Mouse (Mus musculus): ENCODE results near the gene Rap1gap. TPM values are rescaled to one million over a fixed set of nuclear protein-coding genes. Genes with fewer than 3 reads are reported as not detected.

Gene Rap1gap
- polyA plus RNA-seq, 1 experiment = 1.3 TPM

DNA sequence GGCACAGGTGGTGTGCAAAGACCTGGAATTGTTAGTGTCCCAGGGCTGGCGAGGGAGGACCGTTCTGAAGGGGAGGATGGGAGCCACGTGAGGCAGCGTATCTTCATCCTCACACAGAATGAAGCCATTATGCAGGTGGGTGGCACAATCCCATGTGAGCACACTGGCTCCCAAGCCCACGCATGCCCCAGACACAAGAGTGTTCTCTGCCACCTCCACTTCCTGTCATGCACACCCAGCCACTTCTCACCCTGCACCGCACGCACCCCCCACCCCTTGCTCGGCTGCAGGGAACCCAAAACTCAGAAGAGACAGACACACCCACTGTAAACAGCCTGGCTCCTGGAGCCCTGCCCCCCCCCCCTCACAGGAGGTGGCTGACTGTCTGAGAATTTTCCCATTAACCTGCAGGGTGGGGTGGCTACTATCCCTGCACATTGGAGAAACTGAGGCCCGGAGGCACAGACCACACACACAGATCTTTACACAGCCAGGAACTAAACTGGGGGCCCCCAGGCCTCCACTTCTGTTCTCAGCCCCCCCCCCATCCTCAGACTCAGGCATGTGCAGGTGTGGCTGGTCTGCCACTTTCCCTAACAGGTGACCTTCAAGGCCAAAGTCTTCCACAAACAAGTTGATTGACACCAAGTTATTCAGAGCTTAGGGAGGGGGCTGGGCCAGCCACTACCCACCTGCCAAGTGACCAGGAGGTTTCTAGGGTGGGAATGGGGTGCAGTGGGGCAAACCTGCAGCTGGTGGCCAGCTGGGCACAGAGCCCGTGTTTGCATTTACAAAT is 27.8 kb downstream of the Rap1gap start:
- H3K36me3 ChIP-seq (ENCODE audit: control insufficient read depth, insufficient read depth) = no peaks in the 10 kb centered on the region
- no peaks in the 10 kb centered on the region for H3K79me2 ChIP-seq (ENCODE audit: control insufficient read depth, insufficient read depth)
- H3K27me3 ChIP-seq (ENCODE audit: control insufficient read depth, insufficient read depth, insufficient read length) = peaks cover 51% of the 10 kb centered on the region
- TF ChIP-seq FOSL1 (IDR thresholded peaks at IDR 0.05; ENCODE audit: insufficient read depth, low read length, poor library complexity, severe bottlenecking) (no peak), CEBPB (IDR thresholded peaks at IDR 0.05; ENCODE audit: low read depth) (no peak), CTCF (IDR thresholded peaks at IDR 0.05; ENCODE audit: control insufficient read depth, insufficient read depth, insufficient read length) (no peak), USF1 (IDR thresholded peaks at IDR 0.05; ENCODE audit: low read depth) (no peak), MYOG (IDR thresholded peaks at IDR 0.05; ENCODE audit: control insufficient read depth, extremely low read depth, insufficient read length) (no peak), MYOD1 (IDR thresholded peaks at IDR 0.05; ENCODE audit: control insufficient read depth, insufficient read length, low read depth) (no peak)
- no peak overlapping the region for H3ac ChIP-seq (ENCODE audit: control insufficient read depth, insufficient read length, low read depth)
- H3K4me3 ChIP-seq (ENCODE audit: insufficient read depth, poor library complexity, severe bottlenecking) = no peak overlapping the region
- no peaks in the 10 kb centered on the region for H3K79me3 ChIP-seq (ENCODE audit: low read depth)

DNA sequence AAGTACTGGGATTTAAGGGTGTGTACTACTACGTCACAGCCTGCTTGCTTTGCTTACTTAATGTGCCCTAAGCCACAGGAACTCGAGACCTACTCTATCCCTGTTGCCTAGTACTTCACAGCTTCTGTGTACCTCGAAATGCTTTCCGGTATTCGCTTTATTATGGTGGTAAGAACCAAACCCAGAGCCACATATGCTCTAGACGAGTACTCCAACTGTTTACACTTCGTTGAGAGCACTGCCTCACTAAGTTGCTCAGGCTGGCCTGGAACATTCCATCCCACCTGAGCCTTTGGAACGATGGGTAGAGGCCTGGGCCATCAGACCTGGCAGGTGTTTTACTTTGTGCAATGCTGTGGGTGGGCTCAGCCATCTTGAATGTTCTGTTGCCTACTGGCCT is 30.8 kb downstream of the Rap1gap start:
- Histone ChIP-seq H3ac (ENCODE audit: control insufficient read depth, insufficient read length, low read depth) (no peak overlapping the region), H3K79me2 (ENCODE audit: control insufficient read depth, insufficient read depth) (no peaks in the 10 kb centered on the region), H3K79me3 (ENCODE audit: low read depth) (no peaks in the 10 kb centered on the region), H3K36me3 (ENCODE audit: control insufficient read depth, insufficient read depth) (no peaks in the 10 kb centered on the region), H3K27me3 (ENCODE audit: control insufficient read depth, insufficient read depth, insufficient read length) (peaks cover 36% of the 10 kb centered on the region), H3K4me3 (ENCODE audit: insufficient read depth, poor library complexity, severe bottlenecking) (no peak overlapping the region)
- TF ChIP-seq FOSL1 (IDR thresholded peaks at IDR 0.05; ENCODE audit: insufficient read depth, low read length, poor library complexity, severe bottlenecking) = no peak
- no peak for TF ChIP-seq MYOG (IDR thresholded peaks at IDR 0.05; ENCODE audit: control insufficient read depth, extremely low read depth, insufficient read length)
- no peak for TF ChIP-seq MYOD1 (IDR thresholded peaks at IDR 0.05; ENCODE audit: control insufficient read depth, insufficient read length, low read depth)

DNA sequence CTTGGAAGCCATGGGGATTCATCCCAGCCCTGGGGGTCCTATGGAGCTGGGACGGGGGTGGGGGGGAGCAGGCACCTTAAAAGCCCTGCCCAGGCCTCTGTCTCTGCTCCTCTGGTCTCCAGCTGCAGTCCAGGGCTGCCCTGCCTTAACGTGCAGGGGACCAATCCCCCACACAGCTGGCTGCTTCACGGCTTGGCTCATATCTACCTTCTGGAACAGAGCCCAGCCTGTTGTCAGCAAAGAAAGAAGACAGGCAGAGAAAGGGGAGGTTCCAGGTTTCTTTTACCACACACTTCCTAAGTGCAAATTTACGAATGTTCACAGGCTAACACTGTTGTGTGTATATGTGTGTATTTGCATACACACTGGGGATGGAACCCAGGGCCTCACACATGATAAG is 31.4 kb downstream of the Rap1gap start:
- Histone ChIP-seq H3K79me2 (ENCODE audit: control insufficient read depth, insufficient read depth) (no peaks in the 10 kb centered on the region), H3K4me3 (ENCODE audit: insufficient read depth, poor library complexity, severe bottlenecking) (no peak overlapping the region)
- no peak for TF ChIP-seq MYOG (IDR thresholded peaks at IDR 0.05; ENCODE audit: control insufficient read depth, extremely low read depth, insufficient read length)
- no peak for TF ChIP-seq MAX (IDR thresholded peaks at IDR 0.05)
- no peak for TF ChIP-seq MYOD1 (IDR thresholded peaks at IDR 0.05; ENCODE audit: control insufficient read depth, insufficient read length, low read depth)
- TF ChIP-seq CEBPB (IDR thresholded peaks at IDR 0.05; ENCODE audit: low read depth) = no peak
- no peak for TF ChIP-seq CTCF (IDR thresholded peaks at IDR 0.05; ENCODE audit: control insufficient read depth, insufficient read depth, insufficient read length)
- TF ChIP-seq FOSL1 (IDR thresholded peaks at IDR 0.05; ENCODE audit: insufficient read depth, low read length, poor library complexity, severe bottlenecking) = no peak
- no peak for TF ChIP-seq USF1 (IDR thresholded peaks at IDR 0.05; ENCODE audit: low read depth)

DNA sequence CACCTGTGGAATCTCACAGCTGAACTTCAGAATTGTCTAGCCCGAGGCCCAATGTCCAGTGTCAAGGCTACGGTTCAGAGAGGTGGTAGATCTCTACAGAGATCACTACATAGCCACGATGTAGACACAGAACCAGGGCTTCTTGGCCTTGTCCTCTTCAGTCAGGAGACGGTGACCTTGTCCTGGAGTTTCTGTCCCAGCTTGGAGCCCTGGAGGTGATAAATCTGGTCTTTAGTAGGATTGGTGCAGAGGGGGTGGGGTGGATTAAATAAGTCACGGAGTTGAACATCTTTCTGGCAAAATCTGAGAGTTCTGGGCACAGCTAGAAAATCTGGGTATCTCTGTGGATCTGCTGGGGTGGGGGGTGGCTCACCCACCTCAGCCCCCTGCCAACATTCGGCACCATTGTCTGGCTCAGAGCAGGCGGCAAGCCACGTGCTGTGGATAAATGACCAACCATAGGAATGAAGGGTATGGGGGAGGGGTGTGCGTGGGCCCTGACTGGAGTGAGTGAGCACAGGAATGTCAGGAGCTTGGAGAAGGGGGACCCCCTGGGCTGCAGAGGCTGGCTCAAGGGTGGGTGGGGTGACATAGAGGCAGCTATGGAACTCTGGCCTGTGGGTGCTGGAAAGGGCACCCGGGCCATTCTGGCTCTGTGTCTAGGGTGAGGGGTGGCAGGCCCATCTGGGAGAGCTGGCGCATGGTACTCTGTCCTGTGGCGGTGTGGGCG is 32.8 kb downstream of the Rap1gap start:
- Histone ChIP-seq H3K27me3 (ENCODE audit: control insufficient read depth, insufficient read depth, insufficient read length) (peaks cover 25% of the 10 kb centered on the region), H3K79me3 (ENCODE audit: low read depth) (no peaks in the 10 kb centered on the region), H3K4me3 (ENCODE audit: insufficient read depth, poor library complexity, severe bottlenecking) (no peak overlapping the region), H3ac (ENCODE audit: control insufficient read depth, insufficient read length, low read depth) (no peak overlapping the region), H3K79me2 (ENCODE audit: control insufficient read depth, insufficient read depth) (no peaks in the 10 kb centered on the region), H3K36me3 (ENCODE audit: control insufficient read depth, insufficient read depth) (no peaks in the 10 kb centered on the region)
- TF ChIP-seq USF1 (IDR thresholded peaks at IDR 0.05; ENCODE audit: low read depth) (no peak), CTCF (IDR thresholded peaks at IDR 0.05; ENCODE audit: control insufficient read depth, insufficient read depth, insufficient read length) (no peak), CEBPB (IDR thresholded peaks at IDR 0.05; ENCODE audit: low read depth) (no peak), MYOG (IDR thresholded peaks at IDR 0.05; ENCODE audit: control insufficient read depth, extremely low read depth, insufficient read length) (no peak), MYOD1 (IDR thresholded peaks at IDR 0.05; ENCODE audit: control insufficient read depth, insufficient read length, low read depth) (no peak), MAX (IDR thresholded peaks at IDR 0.05) (no peak), FOSL1 (IDR thresholded peaks at IDR 0.05; ENCODE audit: insufficient read depth, low read length, poor library complexity, severe bottlenecking) (no peak)

More for the DNA sequence above, 31.4 kb downstream of the Rap1gap start:
- Histone ChIP-seq H3K27me3 (ENCODE audit: control insufficient read depth, insufficient read depth, insufficient read length) (peaks cover 33% of the 10 kb centered on the region), H3K36me3 (ENCODE audit: control insufficient read depth, insufficient read depth) (no peaks in the 10 kb centered on the region), H3K79me3 (ENCODE audit: low read depth) (no peaks in the 10 kb centered on the region), H3ac (ENCODE audit: control insufficient read depth, insufficient read length, low read depth) (no peak overlapping the region)

- Histone ChIP-seq H3K27me3 (ENCODE audit: control insufficient read depth, insufficient read depth, insufficient read length) (peaks cover 18% of the 10 kb centered on the region), H3K79me2 (ENCODE audit: control insufficient read depth, insufficient read depth) (no peaks in the 10 kb centered on the region), H3K36me3 (ENCODE audit: control insufficient read depth, insufficient read depth) (no peaks in the 10 kb centered on the region), H3K79me3 (ENCODE audit: low read depth) (no peaks in the 10 kb centered on the region), H3K4me3 (ENCODE audit: insufficient read depth, poor library complexity, severe bottlenecking) (no peak overlapping the region), H3ac (ENCODE audit: control insufficient read depth, insufficient read length, low read depth) (no peak overlapping the region)
- no peak for TF ChIP-seq MYOD1 (IDR thresholded peaks at IDR 0.05; ENCODE audit: control insufficient read depth, insufficient read length, low read depth)
- no peak for TF ChIP-seq CEBPB (IDR thresholded peaks at IDR 0.05; ENCODE audit: low read depth)
- TF ChIP-seq MYOG (IDR thresholded peaks at IDR 0.05; ENCODE audit: control insufficient read depth, extremely low read depth, insufficient read length) = no peak
- no peak for TF ChIP-seq CTCF (IDR thresholded peaks at IDR 0.05; ENCODE audit: control insufficient read depth, insufficient read depth, insufficient read length)
- TF ChIP-seq MAX (IDR thresholded peaks at IDR 0.05) = no peak
- TF ChIP-seq FOSL1 (IDR thresholded peaks at IDR 0.05; ENCODE audit: insufficient read depth, low read length, poor library complexity, severe bottlenecking) = no peak
- TF ChIP-seq USF1 (IDR thresholded peaks at IDR 0.05; ENCODE audit: low read depth) = no peak
These were observed 33.8 kb downstream of the Rap1gap start for GRCm38 (mm10) chr4:137698076-137698985.

Data from C2C12 (cell line).